Mouse (Mus musculus): ENCODE data around the gene Rnf130.

GRCm38 (mm10) chr11:50104016-50104415, 78.9 kb downstream of the Rnf130 start:
- TF ChIP-seq POLR2A (IDR thresholded peaks at IDR 0.05; ENCODE audit: borderline replicate concordance, control insufficient read depth, low read depth, low read length) (no peak), CTCF (IDR thresholded peaks at IDR 0.05; ENCODE audit: control insufficient read depth, insufficient read depth, low read length) (no peak)
